Mouse (Mus musculus) midbrain, embryonic 16.5 days (tissue): Measurements from ENCODE around the gene Rdh7. TPM values are rescaled to one million over a fixed set of nuclear protein-coding genes. Genes with fewer than 3 reads are reported as not detected.
"Not testable (repeated sequence)": the region's sequence is repeated elsewhere in the genome, so short reads cannot be mapped to it uniquely, and the experiment has no call there.

ENCODE experiments used
- ATAC-seq: fragments of 200-750 bp; cut with Nextera tagmentation; 2 replicates; pipeline ENCODE4 v1.8.0; 2017; ENCODE audit warnings: moderate TSS enrichment
- H3K27ac ChIP-seq: fragments of 300-500 bp; sonication (generic); 2 replicates; pipeline ENCODE4 v1.5.1; 2014; ENCODE audit warnings: mild to moderate bottlenecking, low read length, mixed read lengths
- H3K27me3 ChIP-seq: fragments of 300-500 bp; sonication (generic); 2 replicates; pipeline ENCODE4 v1.6.1; 2014; ENCODE audit warnings: low read depth, low read length, mixed read lengths; ENCODE audit not compliant: control insufficient read depth, insufficient read depth
- H3K36me3 ChIP-seq: fragments of 300-500 bp; sonication (generic); 2 replicates; pipeline ENCODE4 v1.6.1; 2014; ENCODE audit warnings: mild to moderate bottlenecking, low read length, moderate library complexity, mixed read lengths; ENCODE audit not compliant: control insufficient read depth, insufficient read depth
- H3K4me1 ChIP-seq: fragments of 300-500 bp; sonication (generic); 2 replicates; pipeline ENCODE4 v1.6.1; 2014; ENCODE audit warnings: mild to moderate bottlenecking, low read length, mixed read lengths; ENCODE audit not compliant: control insufficient read depth, insufficient read depth
- H3K4me2 ChIP-seq: fragments of 300-500 bp; sonication (generic); 2 replicates; pipeline ENCODE4 v1.6.1; 2014; ENCODE audit warnings: mild to moderate bottlenecking, low read length, mixed read lengths
- H3K4me3 ChIP-seq: fragments of 300-500 bp; sonication (generic); 2 replicates; pipeline ENCODE4 v1.5.1; 2014; ENCODE audit warnings: low read depth, mild to moderate bottlenecking, low read length, moderate library complexity, mixed read lengths
- H3K9ac ChIP-seq: fragments of 300-500 bp; sonication (generic); 2 replicates; pipeline ENCODE4 v1.6.1; 2014; ENCODE audit warnings: low read depth, low read length, mixed read lengths
- H3K9me3 ChIP-seq: fragments of 300-500 bp; sonication (generic); replicated peaks from 2 replicates; pipeline ENCODE4 v1.6.1; 2014; ENCODE audit warnings: mild to moderate bottlenecking, low read length, mixed read lengths; ENCODE audit not compliant: control insufficient read depth, poor library complexity, severe bottlenecking
- WGBS: fragments of 180-500 bp; shearing (Covaris S2); extraction: QIAGEN DNeasy Blood & Tissue Kit; methylation state at CpG from one replicate; pipeline ENCODE4 v1.1.7; 2014; 5-methylcytosine and 5-hydroxymethylcytosine counted together
- polyA plus RNA-seq: library from polyadenylated mRNA; unstranded; fragments of >200 nt; fragmentation: Nextera tagmentation; extraction: Ambion mirVana; gene quantifications from 2 replicates; pipeline ENCODE4 v1.2.1, GENCODE M21; 2015

Rdh7 gene
- polyA plus RNA-seq, 1 experiment from 2014 or later, result not detected

- no peaks in the 10 kb centered on the region for H3K4me1 ChIP-seq
- no peak overlapping the region for H3K27ac ChIP-seq
- H3K36me3 ChIP-seq, result no peaks in the 10 kb centered on the region
- no peak for ATAC-seq
- H3K9ac ChIP-seq, result no peak overlapping the region
- no peak overlapping the region for H3K4me3 ChIP-seq
- no peak overlapping the region for H3K4me2 ChIP-seq
- no peaks in the 10 kb centered on the region for H3K9me3 ChIP-seq
- 97% methylated on average over 5 of the region's 5 CpGs for WGBS
- no peaks in the 10 kb centered on the region for H3K27me3 ChIP-seq
Observed at GRCm38 (mm10) chr10:127917651-127918050, 29.0 kb upstream of the Rdh7 start.

GRCm38 (mm10) chr10:127917183-127917582 lies 28.6 kb upstream of the Rdh7 start:
- not testable (repeated sequence) for H3K27ac ChIP-seq, ATAC-seq, H3K4me3 ChIP-seq, H3K9me3 ChIP-seq, H3K9ac ChIP-seq, H3K27me3 ChIP-seq, H3K36me3 ChIP-seq, H3K4me1 ChIP-seq, H3K4me2 ChIP-seq
- 87% methylated on average over 3 of the region's 3 CpGs for WGBS

DNA sequence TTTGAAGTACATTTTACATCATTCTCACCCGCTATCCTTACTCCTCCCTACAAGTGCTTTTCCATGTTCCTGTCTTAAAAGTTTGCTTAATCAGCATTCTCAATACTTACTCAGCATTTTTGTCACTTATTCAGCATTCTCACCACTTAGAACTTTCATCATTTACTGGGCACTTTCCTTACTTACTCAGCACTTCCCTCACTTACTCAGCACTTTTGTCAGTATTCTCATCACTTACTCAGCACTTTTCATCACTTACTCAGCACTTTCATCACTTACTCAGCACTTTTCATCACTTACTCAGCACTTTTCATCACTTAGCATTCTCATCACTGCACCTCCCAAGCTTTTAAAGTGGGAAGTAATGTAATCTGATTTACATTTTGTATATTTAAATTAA lies 27.0 kb upstream of the Rdh7 start:
- Histone ChIP-seq H3K4me1 (no peaks in the 10 kb centered on the region), H3K36me3 (no peaks in the 10 kb centered on the region), H3K9ac (no peak overlapping the region), H3K27me3 (no peaks in the 10 kb centered on the region), H3K9me3 (no peaks in the 10 kb centered on the region), H3K4me2 (no peak overlapping the region), H3K27ac (no peak overlapping the region), H3K4me3 (no peak overlapping the region)
- WGBS, result 86% methylated on average over 1 of the region's 1 CpGs
- ATAC-seq, result no peak

- Histone ChIP-seq H3K4me2 (no peak overlapping the region), H3K9ac (no peak overlapping the region), H3K27me3 (no peaks in the 10 kb centered on the region), H3K36me3 (no peaks in the 10 kb centered on the region), H3K9me3 (no peaks in the 10 kb centered on the region), H3K4me3 (no peak overlapping the region), H3K4me1 (no peaks in the 10 kb centered on the region), H3K27ac (no peak overlapping the region)
- ATAC-seq, result no peak
Observed at GRCm38 (mm10) chr10:127907386-127907951, 18.9 kb upstream of the Rdh7 start.

- H3K9ac ChIP-seq, result no peak overlapping the region
- H3K4me3 ChIP-seq, result no peak overlapping the region
- WGBS, result 60% methylated on average over 2 of the region's 2 CpGs
Observed at GRCm38 (mm10) chr10:127906138-127906537, 17.5 kb upstream of the Rdh7 start.

GRCm38 (mm10) chr10:127904718-127905446 lies 16.3 kb upstream of the Rdh7 start:
- Histone ChIP-seq H3K4me1 (no peaks in the 10 kb centered on the region), H3K36me3 (no peaks in the 10 kb centered on the region), H3K27me3 (no peaks in the 10 kb centered on the region), H3K27ac (no peak overlapping the region), H3K9ac (no peak overlapping the region), H3K4me2 (no peak overlapping the region), H3K4me3 (no peak overlapping the region), H3K9me3 (no peaks in the 10 kb centered on the region)
- WGBS, result 65% methylated on average over 7 of the region's 7 CpGs
- no peak for ATAC-seq

More at GRCm38 (mm10) chr10:127906138-127906537, 17.5 kb upstream of the Rdh7 start:
- no peak for ATAC-seq
- no peaks in the 10 kb centered on the region for H3K36me3 ChIP-seq
- H3K27ac ChIP-seq, result no peak overlapping the region
- H3K4me2 ChIP-seq, result no peak overlapping the region
- H3K4me1 ChIP-seq, result no peaks in the 10 kb centered on the region
- no peaks in the 10 kb centered on the region for H3K27me3 ChIP-seq
- no peaks in the 10 kb centered on the region for H3K9me3 ChIP-seq

DNA sequence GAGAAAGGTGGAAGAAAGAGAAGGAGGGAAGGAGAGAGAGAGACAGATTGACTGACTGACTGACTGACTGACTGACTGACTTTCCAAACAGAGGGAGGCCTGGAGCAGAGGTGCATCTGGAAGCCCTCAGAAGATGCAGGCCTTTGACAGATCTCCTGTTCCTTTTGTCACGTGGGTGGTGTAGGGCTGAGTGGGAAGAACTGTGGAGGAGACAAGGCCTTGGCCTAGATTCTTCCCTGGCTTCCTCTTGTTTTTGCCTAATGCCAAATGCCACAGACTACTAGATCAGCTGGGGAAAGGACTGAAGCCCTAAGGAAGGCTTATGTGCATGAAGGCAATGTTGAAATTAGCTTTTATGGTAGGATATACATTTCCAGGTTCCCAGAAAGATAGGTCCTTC lies 14.5 kb upstream of the Rdh7 start:
- Histone ChIP-seq H3K4me2 (no peak overlapping the region), H3K27me3 (no peaks in the 10 kb centered on the region), H3K4me1 (no peaks in the 10 kb centered on the region), H3K9me3 (no peaks in the 10 kb centered on the region), H3K36me3 (no peaks in the 10 kb centered on the region), H3K4me3 (no peak overlapping the region), H3K9ac (no peak overlapping the region), H3K27ac (no peak overlapping the region)
- ATAC-seq, result no peak
- WGBS, result 50% methylated on average over 1 of the region's 1 CpGs

GRCm38 (mm10) chr10:127901751-127902150 lies 13.1 kb upstream of the Rdh7 start:
- 86% methylated on average over 4 of the region's 4 CpGs for WGBS
- H3K4me1 ChIP-seq, result no peaks in the 10 kb centered on the region
- no peak for ATAC-seq

GRCm38 (mm10) chr10:127899783-127900182 lies 11.2 kb upstream of the Rdh7 start:
- H3K9ac ChIP-seq, result no peak overlapping the region
- no peak overlapping the region for H3K4me3 ChIP-seq
- no peak overlapping the region for H3K4me2 ChIP-seq
- no peaks in the 10 kb centered on the region for H3K9me3 ChIP-seq
- H3K36me3 ChIP-seq, result no peaks in the 10 kb centered on the region
- no peak for ATAC-seq
- 78% methylated on average over 5 of the region's 5 CpGs for WGBS
- no peaks in the 10 kb centered on the region for H3K27me3 ChIP-seq
- H3K27ac ChIP-seq, result no peak overlapping the region
- no peaks in the 10 kb centered on the region for H3K4me1 ChIP-seq

More at GRCm38 (mm10) chr10:127901751-127902150, 13.1 kb upstream of the Rdh7 start:
- H3K4me3 ChIP-seq, result no peak overlapping the region
- H3K27ac ChIP-seq, result no peak overlapping the region
- no peaks in the 10 kb centered on the region for H3K36me3 ChIP-seq
- H3K9me3 ChIP-seq, result no peaks in the 10 kb centered on the region
- no peaks in the 10 kb centered on the region for H3K27me3 ChIP-seq
- no peak overlapping the region for H3K9ac ChIP-seq
- no peak overlapping the region for H3K4me2 ChIP-seq
